Mouse (Mus musculus) cortical plate, adult 2 months (tissue): ENCODE data around the gene Nepn.

Experiments used
- CTCF ChIP-seq: fragments of 200-500 bp; IDR thresholded peaks from 2 replicates; pipeline ENCODE4 v1.5.1; 2011; ENCODE audit warnings: mild to moderate bottlenecking, control low read depth, low read length; ENCODE audit not compliant: insufficient read depth; ENCODE audit errors: extremely low read depth
- POLR2A ChIP-seq: fragments of 200-500 bp; IDR thresholded peaks from 2 replicates; pipeline ENCODE4 v1.6.1; 2011; ENCODE audit warnings: mild to moderate bottlenecking, low read length, control low read depth; ENCODE audit not compliant: insufficient read depth; ENCODE audit errors: extremely low read depth

DNA sequence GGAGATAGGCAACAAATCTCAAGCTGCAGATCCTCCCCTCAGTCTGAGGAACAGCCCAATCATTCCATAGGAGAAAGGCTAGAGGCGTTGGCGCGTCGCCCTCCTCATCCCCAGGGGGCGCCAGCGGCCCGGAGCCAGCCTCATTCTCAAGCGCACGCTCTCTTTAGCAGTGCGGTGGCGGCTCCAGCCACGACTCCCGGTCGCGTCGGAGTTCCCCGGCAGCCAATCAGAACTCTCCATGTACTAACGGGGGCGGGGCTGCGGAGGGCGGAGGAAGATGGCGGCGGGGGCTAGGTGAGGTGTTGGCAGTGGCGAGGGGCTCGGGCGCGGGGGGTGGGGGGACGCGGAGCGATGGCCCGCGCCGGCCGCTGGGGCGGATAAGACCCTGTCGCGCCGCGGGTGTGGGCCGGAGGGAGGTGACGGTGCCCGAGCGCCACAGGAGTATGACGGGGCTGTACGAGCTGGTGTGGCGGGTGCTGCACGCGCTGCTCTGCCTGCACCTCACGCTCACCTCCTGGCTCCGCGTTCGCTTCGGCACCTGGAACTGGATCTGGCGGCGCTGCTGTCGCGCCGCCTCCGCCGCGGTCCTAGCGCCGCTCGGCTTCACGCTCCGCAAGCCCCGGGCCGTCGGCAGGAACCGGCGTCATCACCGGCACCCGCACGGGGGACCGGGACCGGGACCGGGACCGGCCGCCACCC, 28.7 kb downstream of the Nepn start, which contains the start of gene Nus1:
- TF ChIP-seq POLR2A: 0 out of 2 replicates have a peak, but pooled peaks have one; percentile 32
- TF ChIP-seq CTCF: peak; percentile 67
